Mouse (Mus musculus): ENCODE results near the gene Hck. TPM values are rescaled to one million over a fixed set of nuclear protein-coding genes. Genes with fewer than 3 reads are reported as not detected.

Hck gene
- polyA plus RNA-seq, 1 experiment from 2014 or later, result 5.3 TPM

DNA sequence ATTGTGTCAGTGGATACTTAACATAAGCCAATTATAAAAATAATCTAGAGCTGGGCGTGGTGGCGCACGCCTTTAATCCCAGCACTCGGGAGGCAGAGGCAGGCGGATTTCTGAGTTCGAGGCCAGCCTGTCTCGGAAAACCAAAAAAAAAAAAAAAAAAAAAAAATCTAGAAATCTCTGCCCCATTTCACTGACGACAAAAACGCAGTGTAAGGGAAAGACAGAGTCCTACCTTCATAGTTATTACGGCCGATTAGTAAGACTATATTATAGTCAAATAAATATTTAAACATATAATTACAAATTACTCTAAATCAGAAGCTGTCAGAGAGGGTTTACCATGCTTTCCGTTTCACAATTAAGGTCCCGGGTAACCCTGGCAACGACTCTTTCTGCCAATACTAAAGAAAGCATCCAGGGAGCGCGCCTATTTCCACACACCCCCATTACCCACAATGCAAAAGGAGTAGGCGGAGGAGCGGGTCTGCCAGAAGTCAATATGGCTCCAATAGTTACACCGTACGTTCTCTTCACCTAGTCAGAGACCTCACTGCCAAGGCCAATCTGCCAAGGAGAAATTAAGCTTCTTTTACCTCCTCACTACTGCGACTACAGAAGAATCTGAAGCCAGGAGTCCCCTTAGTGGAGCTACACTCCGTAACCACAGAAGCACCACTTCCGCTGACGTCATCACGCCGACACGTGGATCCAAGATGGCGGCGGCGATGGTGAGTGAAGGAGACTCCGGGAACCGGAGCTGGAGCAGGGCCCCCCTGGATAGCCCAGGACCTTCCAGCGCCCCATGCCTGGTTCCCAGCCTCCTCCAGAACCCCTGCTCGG lies 52.8 kb downstream of the Hck start, which contains the start of gene Tm9sf4:
Tm9sf4 (plus strand) TSS at position 460 of the 840 bp plus-strand sequence.
- Histone ChIP-seq H3K9me3 (replicated peaks) (no peaks in the 10 kb centered on the region), H3K4me1 (peaks cover 14% of the 10 kb centered on the region), H3K36me3 (peaks cover 8% of the 10 kb centered on the region; the same call in 1 of the 2 replicates), H3K27me3 (no peaks in the 10 kb centered on the region), H3K4me2 (peak within 1 kb of the TSS; percentile 90), H3K27ac (peak within 1 kb of the TSS; percentile 96), H3K4me3 (replicated peaks) (peak within 1 kb of the TSS; percentile 91), H3K9ac (peak within 1 kb of the TSS; percentile 88)
- WGBS, result 11% methylated on average over 34 of the region's 34 CpGs
- ATAC-seq (replicated peaks; ENCODE audit: low FRiP score), result peak; percentile 94

DNA sequence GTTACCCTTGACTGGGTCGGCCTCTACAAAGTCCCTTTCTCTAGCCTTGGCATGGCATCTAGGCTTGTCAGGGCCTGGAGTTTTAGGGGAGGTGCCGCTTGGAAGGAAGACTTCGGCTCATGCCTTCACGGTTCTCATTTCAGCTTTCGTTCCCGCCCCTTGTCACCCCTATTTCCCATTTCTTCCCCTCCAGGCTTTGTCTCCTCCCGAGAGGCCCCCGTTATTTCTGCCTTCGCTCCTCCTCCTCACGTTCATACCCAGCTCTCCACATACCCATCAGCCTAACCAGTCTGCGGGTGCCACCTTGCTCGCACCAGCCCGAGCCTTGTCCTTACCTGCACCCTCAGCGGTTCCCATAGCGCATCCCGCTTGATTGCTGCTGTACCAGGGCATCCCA lies 53.4 kb downstream of the Hck start:
- WGBS, result under 1% methylated on average over 16 of the region's 16 CpGs
- H3K27me3 ChIP-seq, result no peaks in the 10 kb centered on the region
- ATAC-seq (replicated peaks; ENCODE audit: low FRiP score), result peak; percentile 68
- H3K4me1 ChIP-seq, result peaks cover 20% of the 10 kb centered on the region
- H3K36me3 ChIP-seq, result peaks cover 8% of the 10 kb centered on the region; the same call in 1 of the 2 replicates
- H3K4me2 ChIP-seq, result peak overlapping the region; percentile 90
- H3K4me3 ChIP-seq (replicated peaks), result peak overlapping the region; percentile 91
- peak overlapping the region; percentile 88 for H3K9ac ChIP-seq
- peak overlapping the region; percentile 96 for H3K27ac ChIP-seq
- no peaks in the 10 kb centered on the region for H3K9me3 ChIP-seq (replicated peaks)

DNA sequence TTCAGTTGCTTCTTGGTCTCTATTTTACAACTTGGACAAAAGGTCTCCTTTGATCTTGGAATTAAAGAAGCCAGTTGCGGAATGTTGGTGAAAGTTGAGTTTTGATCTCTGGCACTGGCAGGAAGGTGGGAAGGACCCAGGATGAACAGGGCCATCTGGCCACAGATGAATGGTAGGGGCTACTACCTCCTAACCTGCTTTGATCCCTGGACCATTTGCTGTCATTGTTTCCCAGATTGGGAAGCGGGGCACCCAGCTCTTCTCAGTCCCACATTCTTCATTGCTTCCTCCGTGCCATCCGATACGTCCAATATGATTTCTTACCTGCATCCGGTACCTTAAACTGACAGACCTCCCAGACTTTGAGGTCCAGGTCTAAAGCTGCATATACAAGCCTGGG lies 58.9 kb downstream of the Hck start:
- no peak overlapping the region for H3K4me2 ChIP-seq
- 0 out of 2 replicates have a peak overlapping the region, but pooled peaks have one; percentile 11 for H3K9ac ChIP-seq
- H3K4me1 ChIP-seq, result peaks cover 37% of the 10 kb centered on the region
- H3K27ac ChIP-seq, result no peak overlapping the region
- no peak overlapping the region for H3K4me3 ChIP-seq (replicated peaks)
- H3K27me3 ChIP-seq, result no peaks in the 10 kb centered on the region
- ATAC-seq (replicated peaks; ENCODE audit: low FRiP score), result no peak; the same call in 1 of the 2 replicates
- 31% methylated on average over 6 of the region's 6 CpGs for WGBS
- H3K9me3 ChIP-seq (replicated peaks), result no peaks in the 10 kb centered on the region
- peaks cover 8% of the 10 kb centered on the region; the same call in 1 of the 2 replicates for H3K36me3 ChIP-seq

DNA sequence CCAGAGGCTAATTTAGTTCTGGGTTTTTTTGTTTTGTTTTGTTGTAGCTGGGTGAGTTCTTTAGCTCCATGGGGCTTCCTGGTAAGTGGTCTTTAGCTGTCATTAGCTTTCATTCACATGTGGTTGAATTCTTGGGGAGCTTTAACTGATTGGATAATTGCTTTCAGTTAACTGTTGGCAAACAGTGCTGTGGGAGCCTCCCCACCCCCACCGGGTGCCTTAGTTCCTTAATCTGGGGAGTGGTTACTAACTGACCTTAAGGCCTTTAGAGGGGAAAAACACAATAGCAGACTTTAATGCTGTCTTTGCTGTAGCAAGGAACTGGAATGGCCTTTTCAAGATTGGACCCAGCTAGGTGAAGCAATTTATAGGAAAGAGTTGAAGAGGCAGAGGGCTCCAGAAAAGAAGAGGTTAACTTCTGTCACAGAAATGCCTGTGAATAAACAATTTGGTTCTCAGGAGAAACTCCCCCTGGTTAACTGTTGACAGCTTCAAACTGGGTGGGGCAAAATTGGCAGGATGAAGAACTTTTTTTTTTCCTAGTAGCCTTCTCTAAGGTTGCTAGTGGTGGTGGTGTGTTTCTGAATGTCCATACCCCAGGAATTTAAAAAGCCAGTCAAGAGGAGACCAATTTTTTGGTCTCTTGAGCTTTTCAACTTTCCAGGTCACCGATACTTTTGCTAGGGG lies 60.0 kb downstream of the Hck start:
- Histone ChIP-seq H3K36me3 (peaks cover 5% of the 10 kb centered on the region; the same call in 1 of the 2 replicates), H3K4me3 (replicated peaks) (no peak overlapping the region), H3K9ac (no peak overlapping the region), H3K4me2 (no peak overlapping the region), H3K27me3 (no peaks in the 10 kb centered on the region), H3K4me1 (peaks cover 27% of the 10 kb centered on the region), H3K9me3 (replicated peaks) (no peaks in the 10 kb centered on the region), H3K27ac (peak overlapping the region; percentile 37; the same call in 1 of the 2 replicates)
- ATAC-seq (replicated peaks; ENCODE audit: low FRiP score), result no peak
- WGBS, result 37% methylated on average over 2 of the region's 2 CpGs

- Histone ChIP-seq H3K27ac (no peak overlapping the region), H3K9me3 (replicated peaks) (no peaks in the 10 kb centered on the region), H3K4me1 (peaks cover 27% of the 10 kb centered on the region), H3K36me3 (peaks cover 5% of the 10 kb centered on the region; the same call in 1 of the 2 replicates), H3K4me2 (no peak overlapping the region), H3K4me3 (replicated peaks) (no peak overlapping the region), H3K27me3 (no peaks in the 10 kb centered on the region), H3K9ac (no peak overlapping the region)
- no peak for ATAC-seq (replicated peaks; ENCODE audit: low FRiP score)
- 90% methylated on average over 9 of the region's 9 CpGs for WGBS
These were observed 62.4 kb downstream of the Hck start for GRCm38 (mm10) chr2:153170490-153171224.

GRCm38 (mm10) chr2:153171966-153172365 lies 63.7 kb downstream of the Hck start:
- no peak overlapping the region for H3K9ac ChIP-seq
- no peak overlapping the region for H3K4me3 ChIP-seq (replicated peaks)
- no peaks in the 10 kb centered on the region for H3K9me3 ChIP-seq (replicated peaks)
- no peak for ATAC-seq (replicated peaks; ENCODE audit: low FRiP score)
- H3K4me1 ChIP-seq, result peaks cover 28% of the 10 kb centered on the region
- peaks cover 5% of the 10 kb centered on the region; the same call in 1 of the 2 replicates for H3K36me3 ChIP-seq
- H3K4me2 ChIP-seq, result no peak overlapping the region
- H3K27ac ChIP-seq, result no peak overlapping the region
- H3K27me3 ChIP-seq, result no peaks in the 10 kb centered on the region
- whole genome bisulfite sequencing, result 91% methylated on average over 5 of the region's 5 CpGs

GRCm38 (mm10) chr2:153175995-153176570 lies 67.8 kb downstream of the Hck start:
- 23% methylated on average over 8 of the region's 8 CpGs for WGBS
- Histone ChIP-seq H3K4me1 (peaks cover 10% of the 10 kb centered on the region; the same call in 1 of the 2 replicates), H3K4me2 (no peak overlapping the region), H3K4me3 (replicated peaks) (no peak overlapping the region), H3K36me3 (peaks cover 27% of the 10 kb centered on the region), H3K27me3 (no peaks in the 10 kb centered on the region), H3K9ac (no peak overlapping the region), H3K9me3 (replicated peaks) (no peaks in the 10 kb centered on the region), H3K27ac (no peak overlapping the region)
- no peak for ATAC-seq (replicated peaks; ENCODE audit: low FRiP score)

DNA sequence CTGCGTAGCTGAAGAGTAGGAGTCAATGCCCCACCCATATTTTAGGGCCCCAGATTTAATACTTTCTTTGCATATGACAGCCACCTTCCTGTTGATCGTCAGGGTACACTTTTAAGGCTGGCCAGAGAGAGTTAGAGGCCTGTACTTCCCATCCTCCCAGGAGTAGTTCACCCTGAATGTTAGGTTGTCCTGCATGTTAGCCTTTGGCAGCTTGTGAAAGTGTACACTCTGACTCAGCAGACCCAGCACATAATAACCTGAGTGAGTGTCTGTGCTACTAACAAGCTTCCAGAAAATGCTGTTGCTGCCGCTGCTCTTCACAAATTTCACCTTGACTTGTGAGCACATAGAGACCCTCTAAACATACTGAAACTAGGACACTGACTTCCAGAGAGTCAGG lies 68.9 kb downstream of the Hck start:
- ATAC-seq (replicated peaks; ENCODE audit: low FRiP score), result no peak
- 87% methylated on average over 3 of the region's 3 CpGs for WGBS

GRCm38 (mm10) chr2:153179126-153179860 lies 71.0 kb downstream of the Hck start:
- Histone ChIP-seq H3K4me2 (no peak overlapping the region), H3K27ac (no peak overlapping the region), H3K4me3 (replicated peaks) (no peak overlapping the region), H3K27me3 (no peaks in the 10 kb centered on the region), H3K9ac (no peak overlapping the region), H3K4me1 (peaks cover 10% of the 10 kb centered on the region; the same call in 1 of the 2 replicates), H3K36me3 (peaks cover 56% of the 10 kb centered on the region), H3K9me3 (replicated peaks) (no peaks in the 10 kb centered on the region)
- WGBS, result 76% methylated on average over 10 of the region's 10 CpGs
- ATAC-seq (replicated peaks; ENCODE audit: low FRiP score), result no peak

More for the DNA sequence above, 68.9 kb downstream of the Hck start:
- Histone ChIP-seq H3K4me2 (no peak overlapping the region), H3K4me1 (peaks cover 10% of the 10 kb centered on the region; the same call in 1 of the 2 replicates), H3K9me3 (replicated peaks) (no peaks in the 10 kb centered on the region), H3K36me3 (peaks cover 37% of the 10 kb centered on the region), H3K4me3 (replicated peaks) (no peak overlapping the region), H3K9ac (no peak overlapping the region), H3K27ac (no peak overlapping the region), H3K27me3 (no peaks in the 10 kb centered on the region)

GRCm38 (mm10) chr2:153179961-153180360 lies 71.7 kb downstream of the Hck start:
- ATAC-seq (replicated peaks; ENCODE audit: low FRiP score), result no peak
- H3K9me3 ChIP-seq (replicated peaks), result no peaks in the 10 kb centered on the region
- 87% methylated on average over 3 of the region's 3 CpGs for WGBS
- H3K4me3 ChIP-seq (replicated peaks), result no peak overlapping the region
- H3K9ac ChIP-seq, result no peak overlapping the region
- no peaks in the 10 kb centered on the region for H3K27me3 ChIP-seq
- H3K36me3 ChIP-seq, result peaks cover 59% of the 10 kb centered on the region
- no peak overlapping the region for H3K27ac ChIP-seq
- no peak overlapping the region for H3K4me2 ChIP-seq
- peaks cover 10% of the 10 kb centered on the region; the same call in 1 of the 2 replicates for H3K4me1 ChIP-seq

- H3K27ac ChIP-seq, result no peak overlapping the region
- no peak overlapping the region for H3K4me2 ChIP-seq
- H3K4me1 ChIP-seq, result no peaks in the 10 kb centered on the region
- ATAC-seq (replicated peaks; ENCODE audit: low FRiP score), result no peak
- H3K36me3 ChIP-seq, result peaks cover 98% of the 10 kb centered on the region
- no peaks in the 10 kb centered on the region for H3K27me3 ChIP-seq
- 40% methylated on average over 2 of the region's 2 CpGs for WGBS
- H3K9me3 ChIP-seq (replicated peaks), result no peaks in the 10 kb centered on the region
- no peak overlapping the region for H3K4me3 ChIP-seq (replicated peaks)
- H3K9ac ChIP-seq, result no peak overlapping the region
These were observed 77.9 kb downstream of the Hck start for GRCm38 (mm10) chr2:153186176-153186591.
